Mouse (Mus musculus) embryonic facial prominence, embryonic 14.5 days (tissue): Measurements from ENCODE around the gene Kdm4b. TPM values are rescaled to one million over a fixed set of nuclear protein-coding genes. Genes with fewer than 3 reads are reported as not detected.
A peak's percentile ranks its signal among the peaks of the same experiment; 100 is the strongest.

Source experiments
- ATAC-seq: fragments of 200-750 bp; cut with Nextera tagmentation; 2 replicates; pipeline ENCODE4 v1.8.0; 2017; ENCODE audit warnings: low read depth, moderate number of reproducible peaks, moderate TSS enrichment
- DNase-seq: peaks from one replicate; pipeline ENCODE4 v3.0.0-alpha.2; 2015; ENCODE audit warnings: low spot score
- H3K27ac ChIP-seq: fragments of 300-500 bp; sonication (generic); replicated peaks from 2 replicates; pipeline ENCODE4 v1.5.1; 2014; ENCODE audit warnings: low read depth, mild to moderate bottlenecking, low read length, moderate library complexity
- H3K27me3 ChIP-seq: fragments of 300-500 bp; sonication (generic); replicated peaks from 2 replicates; pipeline ENCODE4 v1.6.1; 2014; ENCODE audit warnings: low read length; ENCODE audit not compliant: control insufficient read depth, insufficient read depth
- H3K36me3 ChIP-seq: fragments of 300-500 bp; sonication (generic); 2 replicates; pipeline ENCODE4 v1.6.1; 2014; ENCODE audit warnings: low read length, mixed read lengths; ENCODE audit not compliant: control insufficient read depth, insufficient read depth
- H3K4me1 ChIP-seq: fragments of 300-500 bp; sonication (generic); 2 replicates; pipeline ENCODE4 v1.6.1; 2014; ENCODE audit warnings: antibody characterized with exemption, low read length; ENCODE audit not compliant: control insufficient read depth, insufficient read depth
- H3K4me2 ChIP-seq: fragments of 300-500 bp; sonication (generic); 2 replicates; pipeline ENCODE4 v1.6.1; 2014; ENCODE audit warnings: low read depth, mild to moderate bottlenecking, low read length, moderate library complexity, mixed read lengths
- H3K4me3 ChIP-seq: fragments of 300-500 bp; sonication (generic); 2 replicates; pipeline ENCODE4 v1.5.1; 2014; ENCODE audit warnings: low read depth, mild to moderate bottlenecking, low read length
- H3K9ac ChIP-seq: fragments of 300-500 bp; sonication (generic); 2 replicates; pipeline ENCODE4 v1.6.1; 2014; ENCODE audit warnings: low read depth, mild to moderate bottlenecking, low read length, moderate library complexity, mixed read lengths
- H3K9me3 ChIP-seq: fragments of 300-500 bp; sonication (generic); 2 replicates; pipeline ENCODE4 v1.6.1; 2016; ENCODE audit warnings: low read length; ENCODE audit not compliant: control insufficient read depth
- WGBS: fragments of 180-500 bp; shearing (Covaris S2); extraction: QIAGEN DNeasy Blood & Tissue Kit; methylation state at CpG from one replicate; pipeline ENCODE4 v1.1.7; 2014; 5-methylcytosine and 5-hydroxymethylcytosine counted together
- polyA plus RNA-seq: library from polyadenylated mRNA; unstranded; fragments of >200 nt; fragmentation: Nextera tagmentation; extraction: Ambion mirVana; gene quantifications from 2 replicates; pipeline ENCODE4 v1.2.1, GENCODE M21; 2014

Kdm4b gene
- polyA plus RNA-seq, 1 experiment from 2014 or later, result 29.1 TPM

GRCm38 (mm10) chr17:56285995-56286394 lies 39.9 kb upstream of the Kdm4b start:
- WGBS, result 94% methylated on average over 11 of the region's 11 CpGs

GRCm38 (mm10) chr17:56287830-56288229 lies 38.0 kb upstream of the Kdm4b start:
- Histone ChIP-seq H3K9ac (peak overlapping the region; percentile 34; the same call in 1 of the 2 replicates), H3K4me3 (0 out of 2 replicates have a peak overlapping the region, but pooled peaks have one; percentile 10), H3K27ac (peak overlapping the region; percentile 56), H3K4me2 (peak overlapping the region; percentile 29; the same call in 1 of the 2 replicates), H3K27me3 (no peaks in the 10 kb centered on the region), H3K4me1 (peaks cover 28% of the 10 kb centered on the region), H3K36me3 (peaks cover 43% of the 10 kb centered on the region), H3K9me3 (no peaks in the 10 kb centered on the region)
- DNase-seq (peak; percentile 55), ATAC-seq (no peak)
- 68% methylated on average over 3 of the region's 3 CpGs for WGBS

More at GRCm38 (mm10) chr17:56285995-56286394, 39.9 kb upstream of the Kdm4b start:
- H3K4me1 ChIP-seq, result peaks cover 21% of the 10 kb centered on the region
- peaks cover 58% of the 10 kb centered on the region for H3K36me3 ChIP-seq
- H3K9me3 ChIP-seq, result no peaks in the 10 kb centered on the region
- no peak overlapping the region for H3K4me3 ChIP-seq
- H3K9ac ChIP-seq, result no peak overlapping the region
- no peak overlapping the region for H3K27ac ChIP-seq
- H3K27me3 ChIP-seq, result no peaks in the 10 kb centered on the region
- no peak for ATAC-seq
- DNase-seq, result no peak
- no peak overlapping the region for H3K4me2 ChIP-seq

- Histone ChIP-seq H3K9ac (peak overlapping the region; percentile 70), H3K27ac (peak overlapping the region; percentile 97), H3K4me2 (peak overlapping the region; percentile 58), H3K27me3 (no peaks in the 10 kb centered on the region), H3K9me3 (no peaks in the 10 kb centered on the region), H3K4me3 (peak overlapping the region; percentile 58), H3K4me1 (peaks cover 28% of the 10 kb centered on the region), H3K36me3 (peaks cover 34% of the 10 kb centered on the region)
- DNase-seq, result no peak
- WGBS, result 22% methylated on average over 3 of the region's 3 CpGs
- ATAC-seq, result no peak
Observed at GRCm38 (mm10) chr17:56288866-56289265, 37.0 kb upstream of the Kdm4b start.

GRCm38 (mm10) chr17:56289371-56290331 lies 36.2 kb upstream of the Kdm4b start:
- peak overlapping the region; percentile 58 for H3K4me2 ChIP-seq
- DNase-seq, result peak; percentile 89
- no peaks in the 10 kb centered on the region for H3K27me3 ChIP-seq
- H3K4me1 ChIP-seq, result peaks cover 28% of the 10 kb centered on the region
- peak; percentile 10 for ATAC-seq
- H3K4me3 ChIP-seq, result peak overlapping the region; percentile 58
- WGBS, result under 1% methylated on average over 23 of the region's 23 CpGs
- peak overlapping the region; percentile 70 for H3K9ac ChIP-seq
- H3K36me3 ChIP-seq, result peaks cover 26% of the 10 kb centered on the region
- H3K9me3 ChIP-seq, result no peaks in the 10 kb centered on the region
- peak overlapping the region; percentile 97 for H3K27ac ChIP-seq

GRCm38 (mm10) chr17:56290388-56291170 lies 35.3 kb upstream of the Kdm4b start:
- WGBS, result 3% methylated on average over 17 of the region's 17 CpGs
- Histone ChIP-seq H3K27ac (peak overlapping the region; percentile 97), H3K4me1 (peaks cover 28% of the 10 kb centered on the region), H3K9ac (peak overlapping the region; percentile 70), H3K27me3 (no peaks in the 10 kb centered on the region), H3K4me2 (peak overlapping the region; percentile 58), H3K36me3 (peaks cover 16% of the 10 kb centered on the region), H3K9me3 (no peaks in the 10 kb centered on the region), H3K4me3 (peak overlapping the region; percentile 58)
- peak; percentile 87 for ATAC-seq
- peak; percentile 96 for DNase-seq

GRCm38 (mm10) chr17:56291171-56291511 lies 34.7 kb upstream of the Kdm4b start:
- WGBS, result 1% methylated on average over 16 of the region's 16 CpGs
- H3K9ac ChIP-seq, result peak overlapping the region; percentile 70
- H3K4me2 ChIP-seq, result peak overlapping the region; percentile 58
- H3K4me1 ChIP-seq, result peaks cover 28% of the 10 kb centered on the region
- H3K9me3 ChIP-seq, result no peaks in the 10 kb centered on the region
- no peaks in the 10 kb centered on the region for H3K27me3 ChIP-seq
- peaks cover 11% of the 10 kb centered on the region for H3K36me3 ChIP-seq
- peak overlapping the region; percentile 97 for H3K27ac ChIP-seq
- DNase-seq (peak; percentile 97), ATAC-seq (peak; percentile 90)
- H3K4me3 ChIP-seq, result peak overlapping the region; percentile 58

GRCm38 (mm10) chr17:56291826-56292475 lies 33.9 kb upstream of the Kdm4b start:
- DNase-seq, result no peak
- 70% methylated on average over 7 of the region's 7 CpGs for WGBS
- H3K4me1 ChIP-seq, result peaks cover 28% of the 10 kb centered on the region
- H3K4me2 ChIP-seq, result peak overlapping the region; percentile 58; the same call in 1 of the 2 replicates
- no peaks in the 10 kb centered on the region for H3K27me3 ChIP-seq
- H3K36me3 ChIP-seq, result peaks cover 3% of the 10 kb centered on the region; the same call in 1 of the 2 replicates
- ATAC-seq, result no peak
- H3K9ac ChIP-seq, result peak overlapping the region; percentile 61
- no peak overlapping the region for H3K4me3 ChIP-seq
- H3K9me3 ChIP-seq, result no peaks in the 10 kb centered on the region
- peak overlapping the region; percentile 97 for H3K27ac ChIP-seq
